Mouse (Mus musculus): ENCODE measurements around the gene Enpp1. TPM values are rescaled to one million over a fixed set of nuclear protein-coding genes. Genes with fewer than 3 reads are reported as not detected.

Gene Enpp1
- polyA plus RNA-seq, 1 experiment from 2014 or later = 2.5 TPM

DNA sequence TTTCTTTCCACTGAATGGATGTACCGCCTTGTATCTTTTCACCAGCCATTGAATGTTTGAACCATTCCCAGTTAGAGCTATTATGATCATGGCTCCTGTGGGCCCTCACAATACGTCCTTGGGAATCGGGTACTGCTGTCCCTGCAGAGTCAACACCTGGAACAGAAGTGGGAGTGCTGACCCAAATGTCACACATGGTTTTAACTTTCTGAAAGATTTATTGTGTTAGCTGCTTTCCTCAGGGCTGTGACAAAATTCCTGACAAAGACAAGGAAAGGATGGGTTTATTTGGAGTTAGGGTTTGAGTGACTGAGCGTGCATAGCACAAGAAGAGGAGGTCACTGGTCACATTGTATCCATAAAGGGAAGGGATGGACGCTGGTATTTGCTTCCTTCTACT is 4.3 kb upstream of the Enpp1 start:
- H3K9me3 ChIP-seq (ENCODE audit: control insufficient read depth, low read length) = no peaks in the 10 kb centered on the region
- no peaks in the 10 kb centered on the region for H3K4me1 ChIP-seq (ENCODE audit: control insufficient read depth, insufficient read depth, low read length)
- no peak overlapping the region for H3K4me3 ChIP-seq (ENCODE audit: low read length)
- no peak overlapping the region for H3K4me2 ChIP-seq (replicated peaks; ENCODE audit: low read depth, low read length)
- no peaks in the 10 kb centered on the region for H3K27me3 ChIP-seq (ENCODE audit: control insufficient read depth, insufficient read depth, low read length)
- H3K9ac ChIP-seq (ENCODE audit: low read depth, low read length) = no peak overlapping the region
- WGBS = 60% methylated on average over 5 of the region's 5 CpGs
- H3K27ac ChIP-seq (ENCODE audit: low read depth, low read length) = no peak overlapping the region
- H3K36me3 ChIP-seq (ENCODE audit: control insufficient read depth, insufficient read depth, low read length) = no peaks in the 10 kb centered on the region
- ATAC-seq (ENCODE audit: low FRiP score, low TSS enrichment) = no peak

DNA sequence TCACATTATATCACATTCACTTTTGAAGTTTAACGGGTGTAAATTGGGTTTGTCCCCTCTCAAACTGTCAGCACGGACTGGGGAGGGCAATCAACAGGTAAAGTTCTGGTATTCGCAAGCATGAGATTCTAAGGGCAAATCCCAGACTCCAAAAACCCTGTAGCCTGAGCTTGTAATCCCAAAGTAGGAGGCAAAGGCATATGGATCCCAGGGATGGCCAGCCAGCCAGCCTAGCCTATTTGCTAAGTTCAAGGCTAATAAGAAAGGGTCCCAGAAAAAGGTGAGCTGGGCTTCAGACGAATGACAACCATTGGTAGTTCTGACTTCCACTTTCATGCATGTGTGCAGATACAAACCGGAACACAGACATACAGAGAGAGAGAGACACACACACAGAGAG is 942 bp upstream of the Enpp1 start:
- no peaks in the 10 kb centered on the region for H3K4me1 ChIP-seq (ENCODE audit: control insufficient read depth, insufficient read depth, low read length)
- no peak overlapping the region for H3K4me3 ChIP-seq (ENCODE audit: low read length)
- no peak for ATAC-seq (ENCODE audit: low FRiP score, low TSS enrichment)
- no peaks in the 10 kb centered on the region for H3K27me3 ChIP-seq (ENCODE audit: control insufficient read depth, insufficient read depth, low read length)
- no peaks in the 10 kb centered on the region for H3K9me3 ChIP-seq (ENCODE audit: control insufficient read depth, low read length)
- no peak overlapping the region for H3K4me2 ChIP-seq (replicated peaks; ENCODE audit: low read depth, low read length)
- H3K9ac ChIP-seq (ENCODE audit: low read depth, low read length) = no peak overlapping the region
- WGBS = 74% methylated on average over 5 of the region's 5 CpGs
- H3K36me3 ChIP-seq (ENCODE audit: control insufficient read depth, insufficient read depth, low read length) = no peaks in the 10 kb centered on the region
- no peak overlapping the region for H3K27ac ChIP-seq (ENCODE audit: low read depth, low read length)

DNA sequence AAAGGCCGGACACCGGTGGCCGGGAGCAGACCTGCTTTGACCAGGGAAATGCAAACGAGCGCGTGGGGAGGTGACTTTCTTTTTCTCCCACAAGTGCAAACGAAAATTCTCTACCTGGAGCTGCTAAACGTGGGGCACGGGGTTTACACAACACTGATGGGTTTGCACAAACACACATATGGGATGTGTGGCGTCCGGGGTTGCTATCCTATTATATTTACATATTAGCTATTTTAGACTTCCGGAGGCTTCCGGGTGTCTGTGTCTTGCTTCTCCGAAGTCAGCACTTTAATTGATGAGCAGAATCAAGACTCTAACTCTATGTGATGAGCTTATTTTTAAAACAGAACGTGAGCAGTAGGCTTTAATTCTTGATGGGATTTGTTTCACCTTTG is 405 bp upstream of the Enpp1 start:
- no peaks in the 10 kb centered on the region for H3K9me3 ChIP-seq (ENCODE audit: control insufficient read depth, low read length)
- no peaks in the 10 kb centered on the region for H3K36me3 ChIP-seq (ENCODE audit: control insufficient read depth, insufficient read depth, low read length)
- H3K4me3 ChIP-seq (ENCODE audit: low read length) = peak overlapping the region; percentile 60
- H3K27me3 ChIP-seq (ENCODE audit: control insufficient read depth, insufficient read depth, low read length) = no peaks in the 10 kb centered on the region
- peak overlapping the region; percentile 97 for H3K4me2 ChIP-seq (replicated peaks; ENCODE audit: low read depth, low read length)
- peak overlapping the region; percentile 60 for H3K9ac ChIP-seq (ENCODE audit: low read depth, low read length)
- H3K4me1 ChIP-seq (ENCODE audit: control insufficient read depth, insufficient read depth, low read length) = no peaks in the 10 kb centered on the region
- WGBS = 14% methylated on average over 15 of the region's 15 CpGs
- no peak overlapping the region for H3K27ac ChIP-seq (ENCODE audit: low read depth, low read length)
- ATAC-seq (ENCODE audit: low FRiP score, low TSS enrichment) = no peak

DNA sequence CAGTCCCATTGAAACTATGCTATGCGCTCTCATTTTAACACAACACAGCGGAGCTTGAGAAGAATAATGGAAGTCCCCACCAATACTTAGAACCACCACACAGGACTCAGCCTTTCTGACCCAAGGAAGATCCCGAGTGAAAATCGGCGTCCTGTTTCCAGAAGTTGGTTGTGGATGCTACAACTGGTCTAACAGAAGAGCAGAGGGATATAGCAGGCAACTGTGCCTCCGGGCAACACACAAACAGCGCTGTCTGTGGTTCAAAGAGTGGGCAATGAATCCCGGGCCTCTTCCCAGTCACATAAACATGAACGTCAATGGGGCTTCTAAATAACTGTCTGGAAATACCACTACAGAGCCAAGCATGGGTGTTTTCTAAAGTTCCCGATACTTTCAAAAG is 888 bp downstream of the Enpp1 start:
- H3K27ac ChIP-seq (ENCODE audit: low read depth, low read length) = no peak overlapping the region
- H3K4me3 ChIP-seq (ENCODE audit: low read length) = peak overlapping the region; percentile 60
- no peak for ATAC-seq (ENCODE audit: low FRiP score, low TSS enrichment)
- no peaks in the 10 kb centered on the region for H3K4me1 ChIP-seq (ENCODE audit: control insufficient read depth, insufficient read depth, low read length)
- H3K9me3 ChIP-seq (ENCODE audit: control insufficient read depth, low read length) = no peaks in the 10 kb centered on the region
- peak overlapping the region; percentile 97 for H3K4me2 ChIP-seq (replicated peaks; ENCODE audit: low read depth, low read length)
- no peak overlapping the region; the same call in 1 of the 2 replicates for H3K9ac ChIP-seq (ENCODE audit: low read depth, low read length)
- no peaks in the 10 kb centered on the region for H3K36me3 ChIP-seq (ENCODE audit: control insufficient read depth, insufficient read depth, low read length)
- H3K27me3 ChIP-seq (ENCODE audit: control insufficient read depth, insufficient read depth, low read length) = no peaks in the 10 kb centered on the region
- 15% methylated on average over 10 of the region's 10 CpGs for WGBS

DNA sequence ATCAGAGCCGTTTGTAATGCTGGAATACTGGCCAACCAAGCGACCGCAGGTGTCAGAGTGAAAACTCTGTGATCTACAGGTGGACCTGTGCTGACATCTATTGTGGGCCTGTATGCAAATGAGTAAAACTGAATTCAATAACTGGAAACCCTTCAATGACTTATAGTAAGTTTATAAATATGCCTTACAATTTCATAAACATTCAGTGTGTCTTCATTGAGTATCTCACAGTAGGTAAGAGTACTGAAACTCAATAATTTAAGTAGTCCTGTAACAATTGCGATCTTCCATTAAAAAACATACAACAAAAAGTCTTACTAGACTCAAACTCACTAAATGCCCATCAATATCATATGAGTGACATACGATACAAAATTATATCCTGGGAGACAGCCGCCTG is 1.6 kb downstream of the Enpp1 start:
- no peak overlapping the region for H3K4me3 ChIP-seq (ENCODE audit: low read length)
- no peaks in the 10 kb centered on the region for H3K27me3 ChIP-seq (ENCODE audit: control insufficient read depth, insufficient read depth, low read length)
- no peaks in the 10 kb centered on the region for H3K9me3 ChIP-seq (ENCODE audit: control insufficient read depth, low read length)
- H3K4me2 ChIP-seq (replicated peaks; ENCODE audit: low read depth, low read length) = no peak overlapping the region
- no peaks in the 10 kb centered on the region for H3K36me3 ChIP-seq (ENCODE audit: control insufficient read depth, insufficient read depth, low read length)
- no peak overlapping the region for H3K27ac ChIP-seq (ENCODE audit: low read depth, low read length)
- ATAC-seq (ENCODE audit: low FRiP score, low TSS enrichment) = no peak
- H3K4me1 ChIP-seq (ENCODE audit: control insufficient read depth, insufficient read depth, low read length) = no peaks in the 10 kb centered on the region
- H3K9ac ChIP-seq (ENCODE audit: low read depth, low read length) = no peak overlapping the region
- WGBS = 93% methylated on average over 6 of the region's 6 CpGs

DNA sequence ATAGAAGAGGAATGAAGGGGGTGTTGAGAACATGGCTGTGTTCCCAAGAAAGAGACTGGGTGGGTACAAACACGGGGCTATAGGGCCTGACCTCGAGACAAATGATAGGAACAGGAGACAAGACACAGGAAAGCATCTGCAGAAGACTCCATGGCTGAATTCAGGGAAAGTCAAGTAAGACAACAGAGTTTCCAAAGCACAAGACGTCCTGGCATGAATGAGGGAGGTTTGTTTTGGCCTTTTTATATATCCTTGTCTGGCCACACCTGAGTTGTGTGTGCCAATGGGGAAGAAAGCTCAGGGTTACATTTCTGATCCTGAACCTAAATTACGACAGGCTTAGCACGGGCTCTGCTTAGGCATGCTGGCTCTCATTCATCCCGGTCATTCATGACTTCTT is 4.2 kb downstream of the Enpp1 start:
- Histone ChIP-seq H3K27me3 (ENCODE audit: control insufficient read depth, insufficient read depth, low read length) (no peaks in the 10 kb centered on the region), H3K4me2 (replicated peaks; ENCODE audit: low read depth, low read length) (no peak overlapping the region), H3K9me3 (ENCODE audit: control insufficient read depth, low read length) (no peaks in the 10 kb centered on the region), H3K27ac (ENCODE audit: low read depth, low read length) (no peak overlapping the region), H3K4me3 (ENCODE audit: low read length) (no peak overlapping the region), H3K4me1 (ENCODE audit: control insufficient read depth, insufficient read depth, low read length) (no peaks in the 10 kb centered on the region), H3K9ac (ENCODE audit: low read depth, low read length) (no peak overlapping the region), H3K36me3 (ENCODE audit: control insufficient read depth, insufficient read depth, low read length) (no peaks in the 10 kb centered on the region)
- 85% methylated on average over 6 of the region's 6 CpGs for WGBS
- ATAC-seq (ENCODE audit: low FRiP score, low TSS enrichment) = no peak

DNA sequence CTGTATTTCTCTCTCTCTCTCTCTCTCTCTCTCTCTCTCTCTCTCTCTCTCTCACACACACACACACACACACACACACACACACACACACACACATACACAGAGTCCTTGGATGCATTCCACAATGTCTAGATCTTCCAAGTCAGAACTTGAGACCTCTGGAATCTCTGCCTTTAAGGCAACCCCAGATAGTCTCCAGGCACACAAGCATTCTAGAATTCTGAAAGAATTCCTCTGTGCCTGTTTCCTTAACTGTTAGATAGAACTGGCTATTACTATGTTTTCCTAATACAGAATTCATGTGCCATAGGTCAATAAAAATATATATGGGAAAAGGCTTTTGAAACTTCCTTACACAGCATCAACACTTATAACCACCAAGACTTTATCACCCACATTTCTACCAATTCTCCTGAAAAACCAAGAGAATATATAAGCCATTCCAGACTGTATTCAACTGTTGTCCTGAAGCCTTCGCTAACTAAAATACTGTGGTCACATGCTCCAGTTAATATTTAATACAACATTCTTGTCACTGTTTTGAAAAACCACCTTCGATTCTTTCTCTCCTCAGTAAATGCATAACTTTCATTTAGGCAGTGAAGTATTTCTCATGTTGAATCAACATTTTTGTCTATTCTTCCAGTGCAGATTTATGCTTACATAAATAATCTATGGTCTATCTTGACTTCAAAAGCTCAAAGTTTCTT is 5.4 kb downstream of the Enpp1 start:
- Histone ChIP-seq H3K4me1 (ENCODE audit: control insufficient read depth, insufficient read depth, low read length) (no peaks in the 10 kb centered on the region), H3K4me2 (replicated peaks; ENCODE audit: low read depth, low read length) (no peak overlapping the region), H3K9ac (ENCODE audit: low read depth, low read length) (no peak overlapping the region), H3K36me3 (ENCODE audit: control insufficient read depth, insufficient read depth, low read length) (no peaks in the 10 kb centered on the region), H3K4me3 (ENCODE audit: low read length) (no peak overlapping the region), H3K9me3 (ENCODE audit: control insufficient read depth, low read length) (no peaks in the 10 kb centered on the region), H3K27ac (ENCODE audit: low read depth, low read length) (no peak overlapping the region), H3K27me3 (ENCODE audit: control insufficient read depth, insufficient read depth, low read length) (no peaks in the 10 kb centered on the region)
- WGBS = 73% methylated on average over 2 of the region's 2 CpGs
- ATAC-seq (ENCODE audit: low FRiP score, low TSS enrichment) = no peak

DNA sequence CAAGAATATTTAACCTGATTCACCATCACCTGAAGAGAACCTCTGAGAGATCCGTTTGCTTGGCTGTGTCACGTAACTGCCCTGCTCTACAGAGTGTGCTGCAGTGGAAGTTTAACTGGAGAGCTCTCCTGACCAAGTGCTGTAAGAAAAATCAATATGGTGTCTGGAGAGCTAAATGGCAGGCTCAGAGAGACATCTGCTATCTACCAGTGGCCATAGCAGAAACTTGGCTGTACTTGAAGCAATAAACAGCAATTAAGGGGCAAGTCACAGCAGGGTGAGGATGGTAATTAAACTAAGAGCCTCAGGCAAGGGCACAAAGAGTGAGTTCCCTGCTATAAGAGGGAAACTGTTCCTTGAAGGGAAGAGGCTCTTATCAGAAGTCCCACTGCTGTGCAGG is 9.3 kb downstream of the Enpp1 start:
- ATAC-seq (ENCODE audit: low FRiP score, low TSS enrichment) = no peak
- Histone ChIP-seq H3K9me3 (ENCODE audit: control insufficient read depth, low read length) (no peaks in the 10 kb centered on the region), H3K9ac (ENCODE audit: low read depth, low read length) (no peak overlapping the region), H3K4me2 (replicated peaks; ENCODE audit: low read depth, low read length) (no peak overlapping the region), H3K4me1 (ENCODE audit: control insufficient read depth, insufficient read depth, low read length) (no peaks in the 10 kb centered on the region), H3K4me3 (ENCODE audit: low read length) (no peak overlapping the region), H3K27me3 (ENCODE audit: control insufficient read depth, insufficient read depth, low read length) (no peaks in the 10 kb centered on the region), H3K36me3 (ENCODE audit: control insufficient read depth, insufficient read depth, low read length) (no peaks in the 10 kb centered on the region), H3K27ac (ENCODE audit: low read depth, low read length) (no peak overlapping the region)
- WGBS = 57% methylated on average over 2 of the region's 2 CpGs

DNA sequence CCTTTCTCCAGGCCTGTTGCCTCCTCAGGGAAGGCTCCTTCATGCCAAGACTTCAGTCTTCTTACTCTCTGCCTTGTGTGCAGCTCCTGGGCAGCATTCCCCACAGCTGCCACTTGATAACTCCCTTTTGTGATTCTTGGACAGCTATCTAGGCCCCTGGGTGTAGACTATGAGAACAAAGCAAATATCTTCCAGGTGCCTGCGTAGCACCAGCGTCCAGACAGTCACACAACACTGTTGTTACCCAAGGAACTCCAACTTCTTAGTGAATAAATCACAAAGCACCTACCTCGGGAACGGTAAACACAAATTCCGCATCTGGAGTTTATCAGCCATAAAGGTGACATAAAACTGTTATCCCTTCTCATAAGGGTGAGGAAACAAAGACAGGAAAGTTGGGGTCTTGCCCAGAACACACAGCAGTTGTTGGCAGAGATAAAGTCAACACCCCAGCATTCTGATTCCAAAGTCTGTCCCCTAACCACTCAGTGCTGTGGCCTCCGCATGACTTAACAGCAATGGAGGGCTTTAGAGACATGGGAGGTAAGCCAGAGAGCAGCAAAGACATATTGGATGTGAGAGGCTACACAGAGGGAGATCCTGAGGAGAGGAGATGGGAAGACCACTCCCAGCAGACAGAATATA is 13.7 kb downstream of the Enpp1 start:
- H3K36me3 ChIP-seq (ENCODE audit: control insufficient read depth, insufficient read depth, low read length) = no peaks in the 10 kb centered on the region
- H3K9me3 ChIP-seq (ENCODE audit: control insufficient read depth, low read length) = no peaks in the 10 kb centered on the region
- no peak overlapping the region for H3K4me3 ChIP-seq (ENCODE audit: low read length)
- ATAC-seq (ENCODE audit: low FRiP score, low TSS enrichment) = 0 out of 2 replicates have a peak, but pooled peaks have one; percentile 39
- 43% methylated on average over 6 of the region's 6 CpGs for WGBS
- H3K4me1 ChIP-seq (ENCODE audit: control insufficient read depth, insufficient read depth, low read length) = no peaks in the 10 kb centered on the region
- no peak overlapping the region for H3K9ac ChIP-seq (ENCODE audit: low read depth, low read length)
- H3K4me2 ChIP-seq (replicated peaks; ENCODE audit: low read depth, low read length) = no peak overlapping the region
- H3K27me3 ChIP-seq (ENCODE audit: control insufficient read depth, insufficient read depth, low read length) = no peaks in the 10 kb centered on the region
- H3K27ac ChIP-seq (ENCODE audit: low read depth, low read length) = no peak overlapping the region
